ENCODE assay signal across 25 mouse cellular contexts in the genomic region with DNA sequence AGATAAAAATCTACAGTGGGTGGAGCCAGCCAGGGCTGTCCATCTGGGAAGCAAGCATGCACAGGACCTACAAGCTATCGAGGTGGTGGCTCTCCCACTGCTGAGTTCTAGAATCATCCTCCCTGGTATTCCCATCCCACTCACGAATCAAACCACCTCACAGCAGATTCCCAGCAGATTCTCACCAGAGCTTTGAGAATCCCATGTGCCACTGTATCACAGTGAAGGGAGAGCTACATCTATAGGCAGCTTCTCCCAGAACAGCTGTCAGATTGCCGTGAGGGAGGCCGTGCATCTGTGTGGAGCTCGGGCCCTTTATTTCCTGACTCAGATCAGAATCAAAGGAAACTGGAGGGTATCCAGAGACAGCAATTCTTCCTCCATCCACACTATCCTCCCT.
A peak's percentile ranks its signal among the peaks of the same experiment; 100 is the strongest.
DNase-seq lines count a peak whose midpoint lies in the region; ATAC-seq lines count a peak whose summit lies in the region.
"Had no signal": no experiment of that assay in that cellular context is flagged by ENCODE, and none has a peak within 500 bp of the region (broad histone marks: within the 10 kb centered on the region; RNA-seq: fewer than 3 reads in every experiment).

No protein-coding gene starts in this region.

- H3K36me3 ChIP-seq in embryonic facial prominence, embryonic 14.5 days (ENCODE audit: control insufficient read depth, insufficient read depth, low read length) = no peaks in the 10 kb centered on the region
- no peaks in the 10 kb centered on the region for H3K36me3 ChIP-seq in embryonic facial prominence, embryonic 10.5 days (replicated peaks)
- H3K36me3 ChIP-seq: embryonic facial prominence, embryonic 12.5 days; G1E; hindbrain, embryonic 12.5 days had no signal

- WGBS in embryonic facial prominence, embryonic 14.5 days = 79% methylated on average over 5 of the region's 5 CpGs
- 73% methylated on average over 5 of the region's 5 CpGs for WGBS in embryonic facial prominence, embryonic 10.5 days

- no peaks in the 10 kb centered on the region for H3K9me3 ChIP-seq in embryonic facial prominence, embryonic 14.5 days (ENCODE audit: control insufficient read depth, low read length)
- H3K9me3 ChIP-seq in embryonic facial prominence, embryonic 10.5 days = no peaks in the 10 kb centered on the region
- H3K9me3 ChIP-seq: embryonic facial prominence, embryonic 12.5 days; hindbrain, embryonic 12.5 days had no signal

- H3K27me3 ChIP-seq in embryonic facial prominence, embryonic 14.5 days (replicated peaks; ENCODE audit: control insufficient read depth, insufficient read depth, low read length) = no peaks in the 10 kb centered on the region
- H3K27me3 ChIP-seq in embryonic facial prominence, embryonic 10.5 days (replicated peaks; ENCODE audit: low read depth, poor library complexity, severe bottlenecking) = no peaks in the 10 kb centered on the region
- H3K27me3 ChIP-seq: embryonic facial prominence, embryonic 12.5 days; hindbrain, embryonic 12.5 days had no signal

- ATAC-seq in embryonic facial prominence, embryonic 14.5 days (ENCODE audit: low read depth) = no peak
- ATAC-seq in frontal cortex, adult (ENCODE audit: low TSS enrichment) = peak; percentile 80
- ATAC-seq: CD4-positive, CD25-positive, alpha-beta regulatory T cell, adult 4 months; hindbrain, embryonic 16.5 days; inflammation-experienced regulatory T-cells, adult 6 months had no signal

- no peak overlapping the region for H3K4me2 ChIP-seq in embryonic facial prominence, embryonic 14.5 days (ENCODE audit: low read depth, low read length)
- H3K4me2 ChIP-seq: embryonic facial prominence, embryonic 12.5 days; hindbrain, embryonic 12.5 days had no signal

- H3K9ac ChIP-seq in embryonic facial prominence, embryonic 14.5 days (ENCODE audit: low read depth, low read length) = no peak overlapping the region
- H3K9ac ChIP-seq: embryonic facial prominence, embryonic 12.5 days; hindbrain, embryonic 12.5 days had no signal

- H3K4me1 ChIP-seq in embryonic facial prominence, embryonic 14.5 days (ENCODE audit: control insufficient read depth, insufficient read depth, low read length) = peaks cover 3% of the 10 kb centered on the region; the same call in 1 of the 2 replicates
- H3K4me1 ChIP-seq in embryonic facial prominence, embryonic 10.5 days = peaks cover 31% of the 10 kb centered on the region

- DNase-seq in embryonic facial prominence, embryonic 14.5 days (ENCODE audit: low spot score) = peak; percentile 18
- no peak for DNase-seq in embryonic facial prominence, embryonic 10.5 days (ENCODE audit: low spot score)
- no peak for DNase-seq in frontal cortex, postnatal 14 days (ENCODE audit: low spot score in 2 of 2)
- DNase-seq in layer of hippocampus, adult 9-11 months = peak; percentile 5
- no peak for DNase-seq in layer of hippocampus, postnatal 25 days (ENCODE audit: extremely low spot score in 1 of 2, low spot score in 1 of 2)
- peak; percentile 68 for DNase-seq in brain, adult 2 months (ENCODE audit: low read depth, low spot score)
- DNase-seq: adrenal gland, adult 8-10 months; adrenal gland, postnatal 36 days; B cell, adult 2 months; cerebellum, adult 11 months; cerebellum, adult 8-10 months; cerebellum, postnatal 14 days; embryo, embryonic 11 days; gastrocnemius, adult 2 months; gastrocnemius, postnatal 25 days; heart, postnatal 10 days; heart, postnatal 4 days; kidney, adult 18-20 months had no signal

- no peak overlapping the region for H3K27ac ChIP-seq in embryonic facial prominence, embryonic 14.5 days (replicated peaks; ENCODE audit: low read depth, low read length)
- H3K27ac ChIP-seq in embryonic facial prominence, embryonic 10.5 days (replicated peaks) = no peak overlapping the region
- H3K27ac ChIP-seq: embryonic facial prominence, embryonic 12.5 days; gastrocnemius, adult 2 months; hindbrain, embryonic 12.5 days had no signal

- H3K4me3 ChIP-seq in embryonic facial prominence, embryonic 14.5 days (ENCODE audit: low read depth, low read length) = no peak overlapping the region
- no peak overlapping the region for H3K4me3 ChIP-seq in embryonic facial prominence, embryonic 10.5 days
- H3K4me3 ChIP-seq: embryonic facial prominence, embryonic 12.5 days; gastrocnemius, adult 2 months; hindbrain, embryonic 12.5 days had no signal

Comparison
In these comparisons a context has a peak if more than half of its experiments do, and no peak if none do; other contexts are left out.
1. DNase-seq: peak in embryonic facial prominence, embryonic 14.5 days (single experiment), layer of hippocampus, adult 9-11 months (single experiment) and brain, adult 2 months (single experiment); none in embryonic facial prominence, embryonic 10.5 days (single experiment), frontal cortex, postnatal 14 days (0 of 2) and layer of hippocampus, postnatal 25 days (0 of 2).